Mouse (Mus musculus) C2C12 (cell line): ENCODE data around the gene Mgll. TPM values are rescaled to one million over a fixed set of nuclear protein-coding genes. Genes with fewer than 3 reads are reported as not detected.

Experiments used
- H3K27me3 ChIP-seq: one replicate; pipeline ENCODE4 v1.6.1; 2011; ENCODE audit not compliant: control insufficient read depth, insufficient read depth, insufficient read length
- H3K36me3 ChIP-seq: one replicate; pipeline ENCODE4 v1.6.1; 2011; ENCODE audit not compliant: control insufficient read depth, insufficient read depth
- H3K4me3 ChIP-seq: one replicate; pipeline ENCODE4 v1.5.1; 2011; ENCODE audit warnings: mild to moderate bottlenecking, control low read depth; ENCODE audit not compliant: poor library complexity, insufficient read depth, severe bottlenecking
- H3K79me2 ChIP-seq: one replicate; pipeline ENCODE4 v1.6.1; 2011; ENCODE audit not compliant: control insufficient read depth, insufficient read depth
- H3K79me3 ChIP-seq: one replicate; pipeline ENCODE4 v1.6.1; 2011; ENCODE audit warnings: low read depth, control low read depth
- H3ac ChIP-seq: one replicate; pipeline ENCODE3; 2011; ENCODE audit warnings: low read depth; ENCODE audit not compliant: control insufficient read depth, insufficient read length
- CEBPB ChIP-seq: IDR thresholded peaks from one replicate; pipeline ENCODE4 v1.6.1; 2011; ENCODE audit warnings: low read depth, mild to moderate bottlenecking, control low read depth, moderate library complexity
- CTCF ChIP-seq: IDR thresholded peaks from one replicate; pipeline ENCODE4 v1.5.1; 2011; ENCODE audit not compliant: control insufficient read depth, insufficient read depth, insufficient read length
- FOSL1 ChIP-seq: IDR thresholded peaks from one replicate; pipeline ENCODE4 v1.8.0; 2011; ENCODE audit warnings: mild to moderate bottlenecking, low read length; ENCODE audit not compliant: poor library complexity, insufficient read depth, severe bottlenecking
- MAX ChIP-seq: IDR thresholded peaks from one replicate; pipeline ENCODE4 v1.6.1; 2011; ENCODE audit warnings: mild to moderate bottlenecking, control low read depth
- MYOD1 ChIP-seq: IDR thresholded peaks from one replicate; pipeline ENCODE4 v1.6.1; 2011; ENCODE audit warnings: low read depth; ENCODE audit not compliant: control insufficient read depth, insufficient read length
- MYOG ChIP-seq: IDR thresholded peaks from one replicate; pipeline ENCODE4 v1.6.1; 2011; ENCODE audit not compliant: control insufficient read depth, insufficient read length; ENCODE audit errors: extremely low read depth
- USF1 ChIP-seq: IDR thresholded peaks from one replicate; pipeline ENCODE4 v1.6.1; 2011; ENCODE audit warnings: low read depth, mild to moderate bottlenecking, control low read depth, moderate library complexity
- polyA plus RNA-seq: library from polyadenylated mRNA; unstranded; fragments of >200 nt; fragmentation: generic; extraction: Trizol; gene quantifications from one replicate; pipeline ENCODE4 v1.2.1, GENCODE M21; 2012; ENCODE audit warnings: missing spikeins

Gene Mgll
- polyA plus RNA-seq, 1 experiment: 1.3 TPM

DNA sequence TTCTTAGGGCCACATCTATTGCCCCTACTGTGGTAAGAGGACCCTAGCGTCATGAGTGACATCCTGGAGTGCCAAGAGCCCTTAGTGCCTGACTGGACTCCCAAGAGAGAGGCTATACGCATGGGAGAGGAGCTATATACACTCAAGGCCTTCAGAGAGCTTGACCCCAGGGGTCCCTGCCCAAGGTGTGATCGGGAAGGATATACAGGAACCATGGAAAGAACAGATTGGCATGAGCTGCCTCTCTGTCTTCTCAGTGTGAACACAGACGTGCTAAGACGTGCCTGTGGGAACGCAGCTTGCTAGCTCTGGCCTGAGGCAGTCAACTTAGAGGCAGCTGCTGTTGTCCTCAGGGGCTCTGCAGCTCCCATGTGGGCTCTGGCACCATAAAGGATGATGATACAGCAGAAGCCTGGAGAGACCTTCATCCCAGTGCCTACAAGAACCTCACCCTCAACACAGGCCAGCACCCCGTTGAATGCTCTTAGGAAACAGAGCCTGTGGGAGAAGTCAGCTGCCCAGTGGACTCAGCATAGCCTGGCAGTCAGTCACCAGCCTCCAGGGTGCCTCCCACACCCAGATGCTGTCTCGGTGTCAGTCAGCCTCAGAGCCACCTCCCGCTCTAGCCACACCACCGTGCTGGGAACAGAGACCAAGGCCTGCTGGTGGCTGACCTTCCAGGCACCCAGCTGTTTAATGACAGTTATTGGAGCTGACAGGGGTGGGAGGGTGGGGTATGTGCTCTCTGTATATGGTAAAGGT is 61.8 kb downstream of the Mgll start:
- Histone ChIP-seq H3ac (no peak overlapping the region), H3K27me3 (no peaks in the 10 kb centered on the region), H3K4me3 (no peak overlapping the region), H3K36me3 (no peaks in the 10 kb centered on the region), H3K79me2 (no peaks in the 10 kb centered on the region), H3K79me3 (no peaks in the 10 kb centered on the region)
- TF ChIP-seq CEBPB (no peak), MYOG (no peak), FOSL1 (no peak), USF1 (no peak), CTCF (no peak), MAX (no peak), MYOD1 (no peak)

DNA sequence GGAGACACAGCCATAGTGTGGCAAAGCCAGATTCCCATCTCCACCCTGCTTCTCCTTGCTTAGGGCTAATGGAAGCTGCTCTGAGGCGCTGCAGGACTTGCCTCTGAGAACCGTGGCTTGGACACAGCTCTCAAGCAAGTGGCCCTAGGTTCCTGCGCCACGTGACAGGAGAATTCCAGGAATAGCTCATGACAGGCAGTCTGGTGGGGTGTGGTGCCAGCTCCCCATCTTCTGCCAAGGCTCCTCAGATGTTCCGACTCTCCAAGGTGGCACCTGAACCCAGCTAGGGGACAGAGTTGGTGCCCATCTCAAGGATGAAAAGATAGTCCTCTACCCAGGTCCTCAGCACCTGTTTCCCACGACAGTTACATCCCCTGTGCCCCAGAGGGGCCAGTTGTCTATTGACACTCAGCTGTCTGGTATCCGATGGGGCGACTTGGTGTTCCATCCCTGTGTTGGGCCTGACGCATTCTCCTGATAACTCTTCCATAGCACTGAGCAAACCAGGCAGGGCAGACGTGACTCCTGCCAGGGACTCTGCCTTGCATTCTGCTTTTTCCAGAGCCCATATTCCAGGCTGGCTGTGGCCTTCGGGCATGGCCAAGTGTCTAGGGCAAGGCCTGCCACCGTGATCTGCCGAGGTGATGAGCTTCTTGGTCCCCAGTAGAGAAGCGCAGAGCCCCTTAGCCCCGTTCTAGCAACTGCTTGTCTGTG is 62.7 kb downstream of the Mgll start:
- Histone ChIP-seq H3ac (no peak overlapping the region), H3K79me3 (no peaks in the 10 kb centered on the region), H3K27me3 (no peaks in the 10 kb centered on the region), H3K79me2 (no peaks in the 10 kb centered on the region), H3K36me3 (no peaks in the 10 kb centered on the region), H3K4me3 (no peak overlapping the region)
- TF ChIP-seq FOSL1: no peak
- TF ChIP-seq USF1: peak; percentile 46

DNA sequence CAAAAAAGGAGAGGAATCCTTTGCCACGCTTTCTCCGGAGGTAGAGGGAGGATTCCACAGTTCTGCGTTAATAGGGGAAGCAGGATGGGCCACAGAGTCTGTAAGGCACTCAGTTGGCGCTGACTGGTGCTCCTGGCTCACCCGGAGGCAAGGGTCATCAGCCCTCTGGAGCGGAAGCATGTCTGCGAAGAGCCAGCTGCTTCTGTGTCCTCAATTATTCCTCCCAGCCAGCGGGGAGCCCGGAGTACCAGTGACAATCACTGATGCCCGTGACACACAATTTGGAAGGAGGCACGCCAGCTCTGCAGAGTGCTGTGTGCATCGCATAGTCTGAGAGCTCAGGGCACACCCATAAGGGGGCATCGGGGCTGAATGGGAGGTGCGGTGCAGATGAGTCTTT is 63.3 kb downstream of the Mgll start:
- no peaks in the 10 kb centered on the region for H3K79me3 ChIP-seq
- no peak overlapping the region for H3ac ChIP-seq
- no peak for TF ChIP-seq USF1
- H3K27me3 ChIP-seq: no peaks in the 10 kb centered on the region
- no peaks in the 10 kb centered on the region for H3K36me3 ChIP-seq
- no peaks in the 10 kb centered on the region for H3K79me2 ChIP-seq
- no peak overlapping the region for H3K4me3 ChIP-seq

DNA sequence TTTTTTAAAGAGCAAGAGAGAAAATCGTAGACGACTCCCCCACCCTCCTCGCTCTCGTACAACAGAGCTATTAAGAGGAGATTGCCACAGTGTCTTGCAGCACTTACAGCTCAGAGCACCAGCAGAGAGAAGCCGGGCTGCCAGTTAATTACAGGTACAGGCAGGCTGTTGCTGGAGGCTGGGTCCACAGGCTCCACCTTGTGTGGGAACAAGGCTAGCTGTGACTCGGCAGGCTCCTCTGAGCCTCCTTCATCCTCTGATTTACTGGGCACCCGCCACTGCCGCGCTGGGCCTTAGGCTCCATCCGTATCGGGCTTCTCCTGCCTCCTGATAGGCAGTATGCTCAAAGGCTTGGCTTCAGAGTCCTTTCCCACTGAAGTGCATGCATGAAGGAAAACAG is 64.0 kb downstream of the Mgll start:
- no peaks in the 10 kb centered on the region for H3K36me3 ChIP-seq
- H3K79me2 ChIP-seq: no peaks in the 10 kb centered on the region
- H3K4me3 ChIP-seq: no peak overlapping the region
- no peak for TF ChIP-seq CTCF
- H3ac ChIP-seq: no peak overlapping the region
- H3K79me3 ChIP-seq: no peaks in the 10 kb centered on the region
- no peaks in the 10 kb centered on the region for H3K27me3 ChIP-seq

DNA sequence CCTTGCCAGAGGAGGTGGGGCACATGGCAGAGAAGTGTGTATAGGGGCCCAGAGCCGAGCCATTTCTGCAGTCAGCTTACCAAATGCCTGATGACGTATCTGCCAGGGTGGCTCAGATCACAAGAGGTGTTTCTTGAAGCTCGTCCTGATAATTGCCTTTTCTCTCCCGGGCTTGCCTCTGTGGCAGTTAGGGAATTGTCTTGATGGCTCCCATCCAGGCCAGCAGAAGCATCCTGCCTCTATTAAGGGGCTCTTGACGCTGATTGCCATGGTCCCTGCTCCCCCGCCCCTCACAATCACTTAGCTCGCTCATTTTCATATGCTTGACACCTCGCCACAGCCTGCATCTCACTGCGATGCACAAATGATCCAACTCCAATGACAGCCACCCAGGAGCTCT is 67.1 kb downstream of the Mgll start:
- Histone ChIP-seq H3K79me3 (no peaks in the 10 kb centered on the region), H3K79me2 (no peaks in the 10 kb centered on the region), H3ac (no peak overlapping the region), H3K27me3 (no peaks in the 10 kb centered on the region), H3K36me3 (no peaks in the 10 kb centered on the region), H3K4me3 (no peak overlapping the region)
- TF ChIP-seq MYOD1: no peak

DNA sequence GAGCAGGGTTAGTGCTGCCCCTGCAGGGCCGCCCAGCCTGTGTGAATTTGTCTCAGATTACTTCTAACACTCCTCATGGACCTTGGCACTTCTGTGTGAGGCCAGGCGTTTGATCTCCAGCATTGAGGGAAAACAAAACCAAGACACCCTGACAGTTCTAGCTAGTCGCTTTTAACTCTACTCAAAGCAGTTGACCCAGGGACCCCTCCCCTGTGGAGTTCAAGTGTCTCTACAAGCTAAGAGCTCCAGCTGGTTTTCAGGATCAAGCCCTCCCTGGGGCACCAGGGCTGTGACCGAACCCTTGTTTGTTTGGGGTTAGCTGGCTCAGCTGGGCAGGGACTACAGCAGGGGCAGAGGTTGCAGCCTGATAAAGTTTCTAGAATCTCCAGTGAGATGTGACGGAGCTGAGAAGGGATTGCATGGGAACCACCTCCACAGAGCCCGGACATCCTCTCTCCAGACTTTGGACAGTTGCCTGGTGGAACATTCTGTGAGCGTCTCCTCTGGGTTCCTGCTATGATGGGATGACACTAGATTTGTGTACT is 68.0 kb downstream of the Mgll start:
- Histone ChIP-seq H3K79me2 (no peaks in the 10 kb centered on the region), H3K27me3 (no peaks in the 10 kb centered on the region), H3ac (no peak overlapping the region), H3K4me3 (no peak overlapping the region), H3K79me3 (no peaks in the 10 kb centered on the region), H3K36me3 (no peaks in the 10 kb centered on the region)
- TF ChIP-seq USF1: no peak
- no peak for TF ChIP-seq MAX
- TF ChIP-seq MYOG: no peak
- no peak for TF ChIP-seq MYOD1
- no peak for TF ChIP-seq CEBPB
- no peak for TF ChIP-seq FOSL1
- TF ChIP-seq CTCF: no peak
